Mouse (Mus musculus) hindbrain, embryonic 14.5 days (tissue): Measurements from ENCODE around the gene Opcml. TPM values are rescaled to one million over a fixed set of nuclear protein-coding genes. Genes with fewer than 3 reads are reported as not detected.

Experiments
- microRNA-seq: library from miRNA; unstranded; fragments of <30 nt; microRNA quantifications from one replicate; pipeline ENCODE4, GENCODE M21; 2016
- polyA plus RNA-seq: library from polyadenylated mRNA; unstranded; fragments of >200 nt; fragmentation: Nextera tagmentation; extraction: Ambion mirVana; gene quantifications from 2 replicates; pipeline ENCODE4 v1.2.1, GENCODE M21; 2014

Opcml gene
- polyA plus RNA-seq, 1 experiment from 2014 or later: 42.9 TPM

Small RNA genes lying within 50 kb of the gene (microRNA-seq; reads per million reads assigned to microRNA genes)
- gene Gm44316: not detected
